Mouse (Mus musculus): ENCODE measurements around the gene Tlr3.

GRCm38 (mm10) chr8:45410146-45410880 is 567 bp downstream of the Tlr3 start:
- TF ChIP-seq CTCF (IDR thresholded peaks at IDR 0.05; ENCODE audit: extremely low read depth, insufficient read depth, low read length) (0 out of 2 replicates have a peak, but pooled peaks have one; percentile 10), POLR2A (IDR thresholded peaks at IDR 0.05; ENCODE audit: extremely low read depth, insufficient read depth, low read length) (0 out of 2 replicates have a peak, but pooled peaks have one; percentile 19)

Data from cortical plate, adult 2 months (tissue).